Mouse (Mus musculus) CH12.LX (cell line): ENCODE measurements at regions not wholly inside any gene's neighbourhood (a gene's known extent, or its start where the extent isn't known, plus 50 kb on each side); places are given as distances from the start of the nearest gene placed in this dataset.

Source experiments
- CHD2 ChIP-seq: IDR thresholded peaks from 2 replicates; pipeline ENCODE4 v1.6.1; 2011; ENCODE audit warnings: low read length, improper control_type of control experiment
- CTCF ChIP-seq, 2 experiments: IDR thresholded peaks in 1 of 2; conservative IDR thresholded peaks in 1 of 2; 2 replicates each; pipeline ENCODE4 v1.5.1; 2011 to 2012; ENCODE audit warnings: low read depth in 2 of 2, low read length in 2 of 2, improper control_type of control experiment in 1 of 2, inconsistent platforms in 1 of 2, mild to moderate bottlenecking in 1 of 2, moderate library complexity in 1 of 2
- EP300 ChIP-seq: IDR thresholded peaks from 2 replicates; pipeline ENCODE4 v1.6.1; 2011; ENCODE audit warnings: low read length, improper control_type of control experiment
- NRF1 ChIP-seq: IDR thresholded peaks from 2 replicates; pipeline ENCODE4 v1.6.1; 2014; ENCODE audit warnings: low read depth, mild to moderate bottlenecking, inconsistent platforms, low read length, improper control_type of control experiment, moderate library complexity
- PAX5 ChIP-seq: IDR thresholded peaks from 2 replicates; pipeline ENCODE4 v1.6.1; 2012; ENCODE audit warnings: low read length, inconsistent platforms, mixed read lengths
- POLR2A ChIP-seq: IDR thresholded peaks from 2 replicates; pipeline ENCODE4 v1.6.1; 2011; ENCODE audit warnings: low read depth, mild to moderate bottlenecking, improper control_type of control experiment, low read length
- TCF12 ChIP-seq: IDR thresholded peaks from 2 replicates; pipeline ENCODE4 v1.6.1; 2014; ENCODE audit warnings: low read depth, mild to moderate bottlenecking, inconsistent platforms, low read length, improper control_type of control experiment
- USF2 ChIP-seq: conservative IDR thresholded peaks from 2 replicates; pipeline ENCODE4 v1.6.1; 2011; ENCODE audit warnings: low read depth, low read length, improper control_type of control experiment
- ZNF384 ChIP-seq: IDR thresholded peaks from 2 replicates; pipeline ENCODE4 v1.6.1; 2012; ENCODE audit warnings: low read depth, low read length, improper control_type of control experiment, inconsistent platforms

- TF ChIP-seq NRF1 (no peak), CHD2 (no peak), CTCF (conservative IDR thresholded peaks at IDR 0.05 in 1 of 2, IDR thresholded peaks at IDR 0.05 in 1 of 2; ENCODE audit: low read depth in 2 of 2, low read length in 2 of 2) (no peak), ZNF384 (no peak), EP300 (no peak), USF2 (no peak), POLR2A (no peak), PAX5 (no peak), TCF12 (no peak)
Observed at GRCm38 (mm10) chr6:16213635-16214034, 493.2 kb downstream of the Mdfic start.
